Mouse (Mus musculus): ENCODE measurements around the gene Kcnma1.

Kcnma1 gene

DNA sequence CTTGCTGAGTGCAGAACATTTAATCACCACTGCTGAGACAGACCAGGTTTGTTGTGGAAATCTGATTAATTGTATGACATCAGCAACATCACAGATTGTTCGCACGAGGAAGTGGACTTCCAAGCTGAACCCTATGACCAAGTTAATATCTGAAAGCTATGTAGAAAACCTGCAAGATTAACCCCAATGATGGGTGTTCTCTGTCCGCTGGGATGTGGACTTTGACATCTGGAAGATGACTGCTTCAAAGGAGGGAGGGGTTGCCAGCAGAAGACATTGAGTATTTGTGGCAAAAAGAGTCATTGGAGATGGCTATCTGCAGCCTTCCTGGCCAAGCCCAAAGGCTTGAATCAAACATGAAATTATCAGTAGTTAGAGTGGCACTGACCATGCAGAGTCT lies 480.9 kb downstream of the Kcnma1 start:
- TF ChIP-seq POU5F1 (IDR thresholded peaks at IDR 0.05; ENCODE audit: borderline replicate concordance, low read length) (no peak), CTCF (conservative IDR thresholded peaks at IDR 0.05; ENCODE audit: low read length) (no peak), NANOG (IDR thresholded peaks at IDR 0.05; ENCODE audit: borderline replicate concordance, low read length) (no peak)

DNA sequence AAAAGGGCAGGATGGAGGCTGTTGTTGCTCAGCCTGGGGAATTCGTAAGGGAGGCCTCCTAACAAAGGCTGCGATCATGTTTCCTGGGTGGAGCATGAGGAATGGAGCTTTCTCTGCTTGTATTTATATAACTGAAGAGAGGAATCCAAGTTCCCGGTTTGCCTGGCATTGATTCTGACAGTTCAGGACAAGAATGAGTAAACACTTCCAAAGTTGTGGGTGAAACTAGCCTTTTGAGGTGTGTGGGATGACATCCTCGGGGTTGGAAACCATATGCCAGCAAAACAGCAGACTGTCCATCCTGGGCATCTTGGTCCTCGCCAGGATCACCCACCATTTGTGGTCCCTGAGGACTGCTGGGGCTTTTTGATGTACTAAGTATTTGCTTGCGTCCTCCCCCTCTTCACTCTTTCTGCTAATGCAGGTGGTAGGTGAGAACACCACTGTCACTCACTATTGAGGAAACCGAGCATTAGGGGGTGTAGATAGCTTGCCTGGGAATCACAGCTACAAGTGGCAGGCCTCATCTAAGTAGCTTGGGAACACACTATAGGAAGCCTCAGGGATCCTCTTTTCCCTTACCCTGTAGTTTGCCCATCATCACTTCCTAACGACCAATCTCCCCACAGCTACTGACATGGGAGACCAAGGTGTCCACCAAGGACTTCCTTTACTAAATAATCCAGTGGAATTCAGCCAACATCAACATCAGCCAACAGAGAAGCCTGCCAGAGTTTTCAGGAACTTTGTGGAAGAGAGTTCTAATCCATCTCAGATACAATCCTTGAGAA lies 482.4 kb downstream of the Kcnma1 start:
- no peak for TF ChIP-seq NANOG (IDR thresholded peaks at IDR 0.05; ENCODE audit: borderline replicate concordance, low read length)
- TF ChIP-seq CTCF (conservative IDR thresholded peaks at IDR 0.05; ENCODE audit: low read length): no peak
- TF ChIP-seq POU5F1 (IDR thresholded peaks at IDR 0.05; ENCODE audit: borderline replicate concordance, low read length): no peak
- Histone ChIP-seq H3K9me3 (ENCODE audit: low read length) (peaks cover 32% of the 10 kb centered on the region), H3K36me3 (ENCODE audit: insufficient read depth, low read length) (no peaks in the 10 kb centered on the region), H3K27me3 (ENCODE audit: insufficient read depth, low read length) (no peaks in the 10 kb centered on the region), H3K4me3 (replicated peaks; ENCODE audit: low read length) (no peak overlapping the region), H3K4me1 (replicated peaks; ENCODE audit: low read depth, low read length) (no peaks in the 10 kb centered on the region)

More for the DNA sequence above, 480.9 kb downstream of the Kcnma1 start:
- no peaks in the 10 kb centered on the region for H3K27me3 ChIP-seq (ENCODE audit: insufficient read depth, low read length)
- H3K4me1 ChIP-seq (replicated peaks; ENCODE audit: low read depth, low read length): no peaks in the 10 kb centered on the region
- H3K9me3 ChIP-seq (ENCODE audit: low read length): peaks cover 34% of the 10 kb centered on the region
- H3K4me3 ChIP-seq (replicated peaks; ENCODE audit: low read length): no peak overlapping the region
- no peaks in the 10 kb centered on the region for H3K36me3 ChIP-seq (ENCODE audit: insufficient read depth, low read length)

DNA sequence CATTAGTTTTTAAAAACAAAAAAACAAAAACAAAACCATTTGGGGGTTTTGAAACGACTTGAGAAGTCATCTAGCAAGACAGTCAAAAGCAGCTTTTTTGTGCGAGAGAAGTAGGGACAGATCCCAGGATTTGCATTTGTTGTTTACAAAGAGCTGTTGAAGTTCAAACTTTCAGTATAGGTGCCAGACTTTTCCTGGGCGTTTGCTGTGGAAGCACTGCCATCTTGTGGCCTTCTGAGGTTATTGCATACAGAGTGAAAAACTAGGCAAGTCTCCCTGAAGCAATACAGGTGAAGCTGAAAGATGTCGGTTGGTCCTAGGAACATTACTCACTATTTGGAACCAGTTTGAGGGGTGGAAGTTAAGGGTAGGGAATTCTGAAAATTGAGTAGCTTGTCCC lies 484.6 kb downstream of the Kcnma1 start:
- TF ChIP-seq CTCF (conservative IDR thresholded peaks at IDR 0.05; ENCODE audit: low read length) (peak; percentile 85), POU5F1 (IDR thresholded peaks at IDR 0.05; ENCODE audit: borderline replicate concordance, low read length) (no peak)
- Histone ChIP-seq H3K36me3 (ENCODE audit: insufficient read depth, low read length) (no peaks in the 10 kb centered on the region), H3K4me3 (replicated peaks; ENCODE audit: low read length) (no peak overlapping the region), H3K27me3 (ENCODE audit: insufficient read depth, low read length) (no peaks in the 10 kb centered on the region), H3K4me1 (replicated peaks; ENCODE audit: low read depth, low read length) (no peaks in the 10 kb centered on the region), H3K9me3 (ENCODE audit: low read length) (peaks cover 30% of the 10 kb centered on the region)

GRCm38 (mm10) chr14:23529229-23529628 lies 485.1 kb downstream of the Kcnma1 start:
- Histone ChIP-seq H3K27me3 (ENCODE audit: insufficient read depth, low read length) (no peaks in the 10 kb centered on the region), H3K4me1 (replicated peaks; ENCODE audit: low read depth, low read length) (no peaks in the 10 kb centered on the region), H3K9me3 (ENCODE audit: low read length) (peaks cover 25% of the 10 kb centered on the region), H3K36me3 (ENCODE audit: insufficient read depth, low read length) (no peaks in the 10 kb centered on the region), H3K4me3 (replicated peaks; ENCODE audit: low read length) (no peak overlapping the region)
- no peak for TF ChIP-seq CTCF (conservative IDR thresholded peaks at IDR 0.05; ENCODE audit: low read length)
- no peak for TF ChIP-seq NANOG (IDR thresholded peaks at IDR 0.05; ENCODE audit: borderline replicate concordance, low read length)
- no peak for TF ChIP-seq POU5F1 (IDR thresholded peaks at IDR 0.05; ENCODE audit: borderline replicate concordance, low read length)

GRCm38 (mm10) chr14:23525910-23526309 lies 488.4 kb downstream of the Kcnma1 start:
- no peaks in the 10 kb centered on the region for H3K9me3 ChIP-seq (ENCODE audit: low read length)
- no peaks in the 10 kb centered on the region for H3K27me3 ChIP-seq (ENCODE audit: insufficient read depth, low read length)
- no peaks in the 10 kb centered on the region for H3K36me3 ChIP-seq (ENCODE audit: insufficient read depth, low read length)
- H3K4me1 ChIP-seq (replicated peaks; ENCODE audit: low read depth, low read length): no peaks in the 10 kb centered on the region
- no peak overlapping the region for H3K4me3 ChIP-seq (replicated peaks; ENCODE audit: low read length)
- TF ChIP-seq NANOG (IDR thresholded peaks at IDR 0.05; ENCODE audit: borderline replicate concordance, low read length) (no peak), CTCF (conservative IDR thresholded peaks at IDR 0.05; ENCODE audit: low read length) (no peak), POU5F1 (IDR thresholded peaks at IDR 0.05; ENCODE audit: borderline replicate concordance, low read length) (no peak)

- H3K27me3 ChIP-seq (ENCODE audit: insufficient read depth, low read length): no peaks in the 10 kb centered on the region
- TF ChIP-seq CTCF (conservative IDR thresholded peaks at IDR 0.05; ENCODE audit: low read length) (no peak), POU5F1 (IDR thresholded peaks at IDR 0.05; ENCODE audit: borderline replicate concordance, low read length) (no peak), NANOG (IDR thresholded peaks at IDR 0.05; ENCODE audit: borderline replicate concordance, low read length) (no peak)
- H3K36me3 ChIP-seq (ENCODE audit: insufficient read depth, low read length): no peaks in the 10 kb centered on the region
- H3K9me3 ChIP-seq (ENCODE audit: low read length): no peaks in the 10 kb centered on the region
- H3K4me1 ChIP-seq (replicated peaks; ENCODE audit: low read depth, low read length): no peaks in the 10 kb centered on the region
- H3K4me3 ChIP-seq (replicated peaks; ENCODE audit: low read length): no peak overlapping the region
Measured at GRCm38 (mm10) chr14:23523825-23524491, 490.3 kb downstream of the Kcnma1 start.

GRCm38 (mm10) chr14:23522606-23523159 lies 491.6 kb downstream of the Kcnma1 start:
- Histone ChIP-seq H3K36me3 (ENCODE audit: insufficient read depth, low read length) (no peaks in the 10 kb centered on the region), H3K4me3 (replicated peaks; ENCODE audit: low read length) (no peak overlapping the region), H3K4me1 (replicated peaks; ENCODE audit: low read depth, low read length) (no peaks in the 10 kb centered on the region), H3K9me3 (ENCODE audit: low read length) (no peaks in the 10 kb centered on the region), H3K27me3 (ENCODE audit: insufficient read depth, low read length) (no peaks in the 10 kb centered on the region)
- TF ChIP-seq NANOG (IDR thresholded peaks at IDR 0.05; ENCODE audit: borderline replicate concordance, low read length): no peak
- no peak for TF ChIP-seq POU5F1 (IDR thresholded peaks at IDR 0.05; ENCODE audit: borderline replicate concordance, low read length)
- TF ChIP-seq CTCF (conservative IDR thresholded peaks at IDR 0.05; ENCODE audit: low read length): no peak

GRCm38 (mm10) chr14:23521080-23521684 lies 493.1 kb downstream of the Kcnma1 start:
- H3K4me3 ChIP-seq (replicated peaks; ENCODE audit: low read length): no peak overlapping the region
- no peaks in the 10 kb centered on the region for H3K4me1 ChIP-seq (replicated peaks; ENCODE audit: low read depth, low read length)
- no peaks in the 10 kb centered on the region; the same call in 1 of the 2 replicates for H3K9me3 ChIP-seq (ENCODE audit: low read length)
- H3K27me3 ChIP-seq (ENCODE audit: insufficient read depth, low read length): no peaks in the 10 kb centered on the region
- H3K36me3 ChIP-seq (ENCODE audit: insufficient read depth, low read length): no peaks in the 10 kb centered on the region
- no peak for TF ChIP-seq NANOG (IDR thresholded peaks at IDR 0.05; ENCODE audit: borderline replicate concordance, low read length)
- no peak for TF ChIP-seq CTCF (conservative IDR thresholded peaks at IDR 0.05; ENCODE audit: low read length)
- TF ChIP-seq POU5F1 (IDR thresholded peaks at IDR 0.05; ENCODE audit: borderline replicate concordance, low read length): no peak
